Comparison of ENCODE assay signal across 8 mouse cellular contexts in genomic region chr10:94990768-94991563, GRCm38 (mm10). TPM values are rescaled to one million over a fixed set of nuclear protein-coding genes. Genes with fewer than 3 reads are reported as not detected.
DNase-seq lines count a peak whose midpoint lies in the region; ATAC-seq and TF ChIP-seq lines count a peak whose summit lies in the region.

No protein-coding gene starts in this region.

- WGBS in forebrain, embryonic 12.5 days, result 19% methylated on average over 17 of the region's 17 CpGs
- 5% methylated on average over 17 of the region's 17 CpGs for WGBS in lung, embryonic 14.5 days

- no peaks in the 10 kb centered on the region for H3K9me3 ChIP-seq in forebrain, embryonic 12.5 days
- no peaks in the 10 kb centered on the region for H3K9me3 ChIP-seq in lung, embryonic 14.5 days (ENCODE audit: low read depth, low read length)

- intact Hi-C loops in heart, postnatal 10 days (cut with DNase I), result loop anchor here (1.0 to 10.0 kb wide), 7 partner anchors 111 to 904 kb away; partner anchors contain the start of gene Cradd

- TF ChIP-seq CTCF in lung, embryonic 14.5 days (IDR thresholded peaks at IDR 0.05; ENCODE audit: low read depth), result no peak

- no peak overlapping the region; the same call in 1 of the 2 replicates for H3K9ac ChIP-seq in forebrain, embryonic 12.5 days
- no peak overlapping the region for H3K9ac ChIP-seq in lung, embryonic 14.5 days

- H3K36me3 ChIP-seq in forebrain, embryonic 12.5 days (replicated peaks), result no peaks in the 10 kb centered on the region
- no peaks in the 10 kb centered on the region for H3K36me3 ChIP-seq in lung, embryonic 14.5 days (ENCODE audit: insufficient read depth)

- H3K4me2 ChIP-seq in forebrain, embryonic 12.5 days, result peak overlapping the region; percentile 50
- H3K4me2 ChIP-seq in lung, embryonic 14.5 days, result peak overlapping the region; percentile 54

- H3K27me3 ChIP-seq in forebrain, embryonic 12.5 days, result peaks cover 11% of the 10 kb centered on the region
- H3K27me3 ChIP-seq in lung, embryonic 14.5 days (ENCODE audit: insufficient read depth, low read length), result no peaks in the 10 kb centered on the region

- ATAC-seq in cerebellum, adult (ENCODE audit: insufficient number of reproducible peaks, low FRiP score, low TSS enrichment), result peak; percentile 23; the same call in 1 of the 2 replicates
- ATAC-seq in forebrain, embryonic 12.5 days (ENCODE audit: low FRiP score), result no peak; the same call in 1 of the 2 replicates
- peak; percentile 86 for ATAC-seq in lung, embryonic 14.5 days (ENCODE audit: insufficient read depth)

- peaks cover 24% of the 10 kb centered on the region for H3K4me1 ChIP-seq in forebrain, embryonic 12.5 days
- peaks cover 5% of the 10 kb centered on the region for H3K4me1 ChIP-seq in lung, embryonic 14.5 days (ENCODE audit: insufficient read depth)

- H3K27ac ChIP-seq in forebrain, embryonic 12.5 days, result peak overlapping the region; percentile 36; the same call in 1 of the 2 replicates
- peak overlapping the region; percentile 91 for H3K27ac ChIP-seq in lung, embryonic 14.5 days (ENCODE audit: low read depth)

- peak; percentile 72 for DNase-seq in 3T3-L1 (ENCODE audit: low read depth, low spot score)
- DNase-seq in heart, postnatal 10 days, result peak; percentile 95 to 96
- peak; percentile 65 to 76 for DNase-seq in kidney, postnatal 36 days
- DNase-seq in lung, embryonic 14.5 days, result peak; percentile 97
- DNase-seq in right cerebral cortex, adult 18-20 months, result peak; percentile 66
- no peak for DNase-seq in spleen, postnatal 14 days (ENCODE audit: low spot score in 2 of 2)

- 0 out of 2 replicates have a peak overlapping the region, but pooled peaks have one; percentile 19 for H3K4me3 ChIP-seq in forebrain, embryonic 12.5 days (replicated peaks)
- H3K4me3 ChIP-seq in lung, embryonic 14.5 days (ENCODE audit: low read depth, low read length), result peak overlapping the region; percentile 16; the same call in 1 of the 2 replicates

RNA-seq across cellular contexts. Expression of gene Plxnc1, which starts 46.3 kb away (rescaled TPM):
- 7.3 and 8.8 TPM in 2 replicates for polyA plus RNA-seq in forebrain, embryonic 12.5 days (2016; fragmentation: Nextera tagmentation; extraction: Ambion mirVana)
- total RNA-seq in heart, postnatal 10 days (2021), result 1 to 10 TPM; 5.2 to 5.6 TPM
- polyA plus RNA-seq in lung, embryonic 14.5 days (2014; fragmentation: Nextera tagmentation; extraction: Ambion mirVana), result 10.9 and 11.7 TPM in 2 replicates

Comparison
In these comparisons a context has a peak if more than half of its experiments do, and no peak if none do; other contexts are left out.
1. DNase-seq: peak in 3T3-L1 (single experiment), heart, postnatal 10 days (2 of 2), kidney, postnatal 36 days (2 of 2), lung, embryonic 14.5 days (single experiment) and right cerebral cortex, adult 18-20 months (single experiment); none in spleen, postnatal 14 days (0 of 2).